Mouse (Mus musculus) c-Kit-positive CD71-positive TER-119-positive erythroid progenitor cells, embryonic 14.5 days (primary cell): ENCODE results near the gene Gjc2.

Experiments
- DNase-seq: peaks from one replicate; pipeline ENCODE4 v3.0.0-alpha.2; 2013; ENCODE audit warnings: low spot score

Gjc2 gene

GRCm38 (mm10) chr11:59161398-59161797, 21.6 kb downstream of the Gjc2 start:
- DNase-seq, result no peak

DNA sequence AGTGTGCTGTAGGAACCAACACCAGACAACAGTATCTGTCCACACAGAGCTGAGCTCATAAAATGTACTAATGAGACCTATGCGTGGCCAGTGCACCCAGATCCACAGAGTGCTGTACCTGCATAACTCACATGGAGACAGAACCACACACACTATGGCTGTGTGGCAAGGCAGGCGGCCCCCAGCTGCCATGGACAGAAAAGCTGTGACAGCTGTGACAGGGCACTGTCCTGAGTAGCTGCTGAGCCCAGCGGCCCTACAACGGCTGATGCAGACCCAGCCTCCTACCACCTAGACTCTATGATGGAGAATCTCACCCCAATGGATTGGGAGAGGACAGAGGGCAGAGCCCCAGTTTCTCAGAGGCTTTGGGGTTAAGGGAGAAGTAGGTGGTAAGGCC, 23.5 kb downstream of the Gjc2 start:
- no peak for DNase-seq

DNA sequence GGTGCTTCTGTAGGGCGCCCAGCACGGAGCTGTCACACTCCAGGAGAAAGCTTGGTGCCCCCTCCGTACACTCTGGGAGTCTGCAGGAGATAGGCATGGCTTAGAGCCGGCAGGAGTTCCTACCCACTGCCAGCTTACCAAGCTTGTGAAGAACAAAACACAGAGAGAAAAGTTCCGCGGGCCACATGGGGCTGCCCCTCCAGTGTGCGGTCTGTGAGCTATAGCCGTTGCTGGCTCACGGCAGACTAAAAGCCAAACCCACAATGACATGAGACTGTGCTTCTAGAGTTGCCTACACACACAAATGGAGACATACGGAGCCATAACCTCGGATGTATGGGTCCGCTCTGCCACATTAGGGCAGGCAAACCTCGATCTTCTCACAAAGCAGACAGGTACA, 23.9 kb downstream of the Gjc2 start:
- DNase-seq, result no peak

GRCm38 (mm10) chr11:59155900-59156299, 27.1 kb downstream of the Gjc2 start:
- DNase-seq, result no peak

GRCm38 (mm10) chr11:59154220-59154619, 28.8 kb downstream of the Gjc2 start:
- DNase-seq, result no peak

GRCm38 (mm10) chr11:59151729-59152128, 31.3 kb downstream of the Gjc2 start:
- DNase-seq, result no peak

DNA sequence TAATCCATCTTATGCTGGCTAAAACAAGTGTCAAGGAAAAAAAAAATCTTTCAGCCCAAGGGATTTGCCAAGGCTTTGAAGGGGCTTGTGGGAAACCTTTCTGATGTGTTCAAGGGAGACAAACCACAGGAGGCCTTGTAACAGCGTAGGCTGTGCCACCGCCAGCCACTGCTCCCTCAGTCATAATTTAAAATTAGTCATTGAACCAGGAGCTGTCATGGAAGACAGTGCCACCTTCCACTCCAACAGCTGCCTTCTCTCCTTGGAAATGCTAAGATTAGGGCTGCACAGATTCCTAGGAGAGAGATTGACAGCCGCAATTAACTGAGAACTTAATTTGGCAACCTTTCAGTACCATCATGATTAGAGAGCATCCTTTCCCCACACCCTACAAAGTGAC, 33.7 kb downstream of the Gjc2 start:
- DNase-seq, result no peak

GRCm38 (mm10) chr11:59142962-59143361, 40.1 kb downstream of the Gjc2 start:
- DNase-seq, result no peak

GRCm38 (mm10) chr11:59141772-59142370, 41.1 kb downstream of the Gjc2 start:
- DNase-seq, result no peak

GRCm38 (mm10) chr11:59138537-59139486, 44.2 kb downstream of the Gjc2 start:
- DNase-seq, result no peak

DNA sequence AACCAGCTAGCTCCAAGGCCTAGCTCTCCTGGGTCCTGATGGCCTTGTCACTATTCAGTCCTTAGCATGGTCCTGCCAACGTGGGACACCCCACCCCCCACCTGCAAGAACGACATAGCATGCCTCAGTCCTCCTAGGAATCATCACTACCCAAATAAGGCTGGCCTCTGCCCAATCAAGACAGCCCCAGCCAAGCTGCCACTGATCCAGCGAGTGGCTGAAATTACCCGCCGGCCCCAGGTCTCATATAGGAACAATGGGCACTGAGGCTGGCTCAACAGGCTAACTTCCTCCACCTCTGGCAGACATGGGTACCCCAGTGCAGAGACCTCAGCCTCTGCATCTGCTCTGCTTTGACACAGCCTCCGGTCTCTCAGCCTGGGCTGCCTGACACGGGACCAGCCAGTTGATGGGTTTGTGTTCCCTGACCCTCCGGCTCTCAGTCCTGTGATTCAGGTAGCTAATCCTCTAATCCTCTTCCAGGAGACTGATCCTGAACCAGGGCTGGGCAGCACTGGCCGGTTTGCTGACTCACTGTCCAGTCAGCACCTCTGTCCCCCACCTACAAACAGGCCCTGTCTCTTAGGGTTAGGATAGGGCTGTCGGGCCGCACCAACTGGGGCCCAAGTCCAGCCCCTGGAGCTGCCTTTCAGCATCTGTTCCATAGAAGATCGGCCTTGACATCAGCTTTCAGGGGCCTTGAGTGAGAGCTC, 45.9 kb downstream of the Gjc2 start:
- DNase-seq, result no peak

DNA sequence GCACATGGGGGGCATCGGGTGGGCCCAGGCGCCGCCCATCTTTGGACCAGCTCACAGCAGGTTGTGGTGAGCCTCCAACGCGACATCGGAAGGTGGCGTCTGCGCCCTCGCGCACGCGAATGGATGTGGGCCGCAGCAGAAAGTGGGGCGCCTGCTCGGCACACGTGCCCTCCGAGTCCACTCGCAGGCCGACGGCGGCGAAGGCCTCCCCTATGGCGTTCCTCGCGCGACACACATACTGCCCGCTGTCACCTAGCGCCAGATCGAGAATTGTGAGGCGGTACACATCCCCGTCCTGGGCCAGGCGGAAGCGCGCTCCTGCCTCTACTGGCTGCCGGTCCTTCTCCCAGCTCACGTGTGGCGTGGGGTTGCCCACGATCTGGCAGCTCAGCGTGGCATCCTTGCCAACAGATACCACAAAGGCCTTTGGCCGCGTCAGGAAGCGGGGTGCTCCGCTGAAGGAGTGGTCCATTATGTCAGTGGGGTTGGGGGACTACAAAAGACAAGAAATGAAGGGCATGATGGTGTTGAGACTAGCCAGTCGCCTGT, 47.0 kb downstream of the Gjc2 start, which contains the start of gene Obscn:
Gene Obscn, minus strand, starts transcription at position 499 of the 549 bp plus-strand sequence.
- no peak for DNase-seq

DNA sequence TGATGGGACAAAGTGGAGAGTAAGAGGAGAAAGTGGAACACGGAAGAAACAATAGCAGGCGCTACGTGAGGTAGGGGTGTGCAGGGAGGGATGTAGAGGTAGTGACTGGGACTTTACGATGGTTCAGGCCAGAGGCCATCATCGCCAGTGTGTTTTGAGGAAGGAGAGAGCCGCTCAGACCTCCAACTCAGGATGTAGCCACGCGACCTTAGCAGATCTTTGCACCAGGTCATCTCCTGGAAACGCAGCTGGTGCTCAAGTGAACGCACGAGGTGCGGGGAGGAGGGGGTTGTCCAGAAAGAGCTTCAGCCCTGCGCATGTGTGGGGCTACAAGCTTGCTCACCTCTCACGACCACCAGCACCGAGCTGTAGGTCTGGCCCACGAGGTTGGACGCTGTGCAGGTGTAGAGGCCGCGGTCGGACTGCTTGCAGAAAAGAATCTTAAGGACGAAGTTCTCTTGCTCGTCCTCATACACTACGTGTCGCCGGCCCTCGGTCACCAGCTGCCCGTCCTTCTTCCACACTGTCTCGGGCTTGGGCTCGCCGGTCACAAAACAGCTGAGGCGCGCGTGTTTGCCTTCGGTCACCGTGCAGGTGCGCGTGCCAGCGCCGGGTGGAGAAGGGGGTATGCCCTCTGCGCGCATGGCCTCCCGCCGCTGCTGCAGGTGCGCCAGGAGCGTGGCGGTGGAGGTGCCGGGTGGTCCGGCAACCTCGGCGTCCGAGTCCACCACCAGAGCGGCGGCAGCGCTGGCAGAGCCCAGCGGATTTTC, 47.8 kb downstream of the Gjc2 start:
- no peak for DNase-seq

DNA sequence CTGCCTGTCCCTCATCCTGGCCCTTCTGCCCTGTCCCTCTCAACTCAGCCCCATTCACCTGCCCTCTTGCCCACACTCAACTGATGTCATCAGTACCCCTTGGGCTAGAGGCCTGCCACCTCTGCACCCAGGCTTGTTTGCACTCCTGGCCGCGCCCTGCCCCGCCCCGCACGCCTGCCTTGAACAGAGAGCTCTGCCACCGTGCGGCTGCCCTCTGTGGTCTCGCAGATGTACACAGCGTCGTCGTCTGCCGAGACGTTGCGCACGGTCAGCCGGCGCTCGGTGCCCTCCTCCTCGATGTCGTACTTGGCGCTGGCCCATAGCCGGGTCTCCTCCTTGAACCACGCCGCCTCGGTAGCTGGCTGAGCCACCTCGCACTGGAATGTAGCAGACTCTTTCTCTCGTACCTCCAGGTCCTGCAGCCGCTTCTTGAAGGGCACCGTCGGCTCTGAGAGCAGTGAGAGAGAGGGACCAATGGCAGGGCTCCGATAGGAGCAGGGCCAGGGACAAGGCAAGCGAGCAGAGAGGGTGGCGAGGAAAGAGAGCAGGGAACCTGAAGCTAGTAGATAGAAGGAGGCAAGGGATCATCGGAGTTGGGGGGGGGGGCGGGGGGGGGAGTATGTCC, 48.5 kb downstream of the Gjc2 start:
- DNase-seq, result no peak

- DNase-seq, result no peak
These were observed 50.9 kb downstream of the Gjc2 start for GRCm38 (mm10) chr11:59132065-59132464.

DNA sequence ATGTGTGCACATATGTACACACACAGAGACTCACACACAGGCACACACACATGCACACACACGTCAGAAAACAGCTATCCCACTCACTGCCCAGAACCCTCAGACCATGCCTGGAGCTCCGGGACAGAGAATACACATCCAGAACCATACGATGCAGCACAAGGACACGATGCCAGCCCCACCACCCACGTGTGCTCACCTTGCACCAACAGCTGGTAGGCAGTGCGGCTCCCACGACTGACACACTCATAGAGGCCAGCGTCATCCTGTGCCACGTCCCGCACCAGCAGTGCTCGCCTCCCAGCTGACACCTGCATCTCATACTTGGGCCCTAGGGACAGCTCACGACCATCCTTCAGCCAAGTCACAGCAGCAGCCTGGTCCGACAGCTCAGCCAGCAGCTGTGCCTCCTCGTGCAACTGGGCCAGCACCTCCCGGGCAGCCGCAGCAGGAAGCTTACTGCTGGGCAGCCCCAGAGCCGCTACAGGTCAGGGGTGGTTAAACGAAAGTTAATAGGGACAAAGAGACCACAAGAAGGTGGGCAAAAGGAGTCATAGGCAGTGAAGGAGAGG, 51.6 kb downstream of the Gjc2 start:
- DNase-seq, result no peak

- DNase-seq, result no peak
These were observed 52.2 kb downstream of the Gjc2 start for GRCm38 (mm10) chr11:59130782-59131181.
